Mouse (Mus musculus) adrenal gland, adult 18-20 months (tissue): ENCODE measurements around the gene Gm12216. TPM values are rescaled to one million over a fixed set of nuclear protein-coding genes. Genes with fewer than 3 reads are reported as not detected.
A peak's percentile ranks its signal among the peaks of the same experiment; 100 is the strongest.
"Not testable (repeated sequence)": the region's sequence is repeated elsewhere in the genome, so short reads cannot be mapped to it uniquely, and the experiment has no call there.

Experiments used
- DNase-seq, 2 experiments: peaks; one replicate each; pipeline ENCODE4 v3.0.0; 2021 to 2022; ENCODE audit warnings: low spot score in 2 of 2
- total RNA-seq, 2 experiments: library from RNA; stranded (reverse); gene quantifications; 1 replicate in 1 of 2; 2 replicates in 1 of 2; pipeline ENCODE4 v1.2.3; 2021

Gene Gm12216
- total RNA-seq, 2 experiments from 2014 or later = 5.2 to 6.1 TPM

- no peak for DNase-seq
Measured at GRCm38 (mm10) chr11:53874706-53875105, 15.7 kb upstream of the Gm12216 start.

- DNase-seq = not testable (repeated sequence)
Measured at GRCm38 (mm10) chr11:53873909-53874704, 15.1 kb upstream of the Gm12216 start.

- no peak for DNase-seq
Measured at GRCm38 (mm10) chr11:53871786-53872507, 12.9 kb upstream of the Gm12216 start.

- DNase-seq = no peak
Measured at GRCm38 (mm10) chr11:53869172-53869571, 10.1 kb upstream of the Gm12216 start.

- DNase-seq = not testable (repeated sequence)
Measured at GRCm38 (mm10) chr11:53868323-53868722, 9.3 kb upstream of the Gm12216 start.

GRCm38 (mm10) chr11:53864724-53865310 lies 5.8 kb upstream of the Gm12216 start:
- DNase-seq = not testable (repeated sequence)

GRCm38 (mm10) chr11:53860944-53861343 lies 1.9 kb upstream of the Gm12216 start:
- not testable (repeated sequence) for DNase-seq

- no peak for DNase-seq
Measured at GRCm38 (mm10) chr11:53858058-53858760, 847 bp downstream of the Gm12216 start.

GRCm38 (mm10) chr11:53853665-53854064 lies 5.4 kb downstream of the Gm12216 start:
- DNase-seq = no peak

GRCm38 (mm10) chr11:53851795-53852194 lies 7.3 kb downstream of the Gm12216 start:
- no peak for DNase-seq

- DNase-seq = peak; percentile 78 to 82
Measured at GRCm38 (mm10) chr11:53849588-53850320, 9.3 kb downstream of the Gm12216 start.

- DNase-seq = no peak
Measured at GRCm38 (mm10) chr11:53845680-53846079, 13.4 kb downstream of the Gm12216 start.

- no peak for DNase-seq
Measured at GRCm38 (mm10) chr11:53843106-53843505, 15.9 kb downstream of the Gm12216 start.

- DNase-seq = no peak
Measured at GRCm38 (mm10) chr11:53842161-53842581, 16.9 kb downstream of the Gm12216 start.

- no peak for DNase-seq
Measured at GRCm38 (mm10) chr11:53841514-53841913, 17.5 kb downstream of the Gm12216 start.

GRCm38 (mm10) chr11:53839663-53840642 lies 19.1 kb downstream of the Gm12216 start:
- no peak for DNase-seq

GRCm38 (mm10) chr11:53839147-53839546 lies 19.9 kb downstream of the Gm12216 start:
- DNase-seq = no peak

- DNase-seq = no peak
Measured at GRCm38 (mm10) chr11:53837731-53838130, 21.3 kb downstream of the Gm12216 start.

- no peak for DNase-seq
Measured at GRCm38 (mm10) chr11:53835379-53836010, 23.6 kb downstream of the Gm12216 start.
